Mouse (Mus musculus) brain, embryonic 14.5 days (tissue): ENCODE measurements at regions not wholly inside any gene's neighbourhood (a gene's known extent, or its start where the extent isn't known, plus 50 kb on each side); places are given as distances from the start of the nearest gene placed in this dataset.

Experiments used
- CTCF ChIP-seq: fragments of 200-500 bp; IDR thresholded peaks from 2 replicates; pipeline ENCODE4 v1.5.1; 2012; ENCODE audit warnings: inconsistent platforms, mild to moderate bottlenecking, moderate library complexity, borderline replicate concordance; ENCODE audit not compliant: insufficient read depth, insufficient read length; ENCODE audit errors: extremely low read depth
- POLR2A ChIP-seq: fragments of 200-500 bp; IDR thresholded peaks from 2 replicates; pipeline ENCODE4 v1.6.1; 2012; ENCODE audit warnings: mild to moderate bottlenecking, inconsistent platforms, borderline replicate concordance; ENCODE audit not compliant: poor library complexity, insufficient read depth, insufficient read length, severe bottlenecking; ENCODE audit errors: extremely low read depth

- TF ChIP-seq CTCF (no peak), POLR2A (no peak)
Observed at GRCm38 (mm10) chr17:42934068-42934467, 57.6 kb upstream of the Cd2ap start.
